36 mouse cellular contexts compared by ENCODE assay signal in genomic region chr13:96729146-96729545, GRCm38 (mm10). TPM values are rescaled to one million over a fixed set of nuclear protein-coding genes. Genes with fewer than 3 reads are reported as not detected.
"Had no signal": no experiment of that assay in that cellular context is flagged by ENCODE, and none has a peak within 500 bp of the region (broad histone marks: within the 10 kb centered on the region; RNA-seq: fewer than 3 reads in every experiment).

No protein-coding gene starts in this region.

- DNase-seq: left cerebral cortex, postnatal 4 days; liver, embryonic 13.5 days; liver, postnatal 0 days; lung, adult 18-20 months; lung, adult 2 months; lung, embryonic 14.5 days; lung, postnatal 10 days; lung, postnatal 14 days; lung, postnatal 36 days; lung, postnatal 4 days; midbrain, embryonic 14.5 days had no signal

- H3K9ac ChIP-seq: limb, embryonic 12.5 days; limb, embryonic 13.5 days; limb, embryonic 15.5 days; liver, embryonic 12.5 days; liver, embryonic 13.5 days; liver, embryonic 14.5 days; liver, embryonic 15.5 days; liver, postnatal 0 days; lung, embryonic 14.5 days; lung, embryonic 15.5 days; midbrain, embryonic 12.5 days; midbrain, embryonic 13.5 days; midbrain, embryonic 15.5 days; neural tube, embryonic 12.5 days had no signal

- H3K27ac ChIP-seq: left cerebral cortex, adult 2 months; limb, embryonic 10.5 days; limb, embryonic 12.5 days; limb, embryonic 13.5 days; limb, embryonic 15.5 days; liver, embryonic 12.5 days; liver, embryonic 13.5 days; liver, embryonic 14.5 days; liver, embryonic 15.5 days; lung, embryonic 15.5 days; macrophage; midbrain, embryonic 12.5 days; midbrain, embryonic 13.5 days; midbrain, embryonic 15.5 days; neural tube, embryonic 12.5 days had no signal

- H3K4me3 ChIP-seq: left cerebral cortex, adult 2 months; limb, embryonic 10.5 days; limb, embryonic 12.5 days; limb, embryonic 13.5 days; limb, embryonic 15.5 days; liver, embryonic 12.5 days; liver, embryonic 13.5 days; liver, embryonic 15.5 days; lung, embryonic 15.5 days; megakaryocyte, embryonic 14.5 days; midbrain, embryonic 12.5 days; midbrain, embryonic 13.5 days; midbrain, embryonic 15.5 days; myocyte; neural tube, embryonic 12.5 days had no signal

- H3K36me3 ChIP-seq: limb, embryonic 10.5 days; limb, embryonic 12.5 days; limb, embryonic 13.5 days; limb, embryonic 15.5 days; liver, embryonic 12.5 days; liver, embryonic 13.5 days; liver, embryonic 15.5 days; lung, embryonic 15.5 days; midbrain, embryonic 12.5 days; midbrain, embryonic 13.5 days; midbrain, embryonic 15.5 days; neural tube, embryonic 12.5 days had no signal

- H3K27me3 ChIP-seq: limb, embryonic 12.5 days; limb, embryonic 13.5 days; limb, embryonic 15.5 days; liver, embryonic 12.5 days; liver, embryonic 13.5 days; liver, embryonic 15.5 days; lung, embryonic 15.5 days; midbrain, embryonic 12.5 days; midbrain, embryonic 13.5 days; midbrain, embryonic 15.5 days; neural tube, embryonic 12.5 days had no signal

- H3K4me1 ChIP-seq: limb, embryonic 10.5 days; limb, embryonic 12.5 days; limb, embryonic 13.5 days; limb, embryonic 15.5 days; liver, embryonic 12.5 days; liver, embryonic 13.5 days; liver, embryonic 15.5 days; lung, embryonic 15.5 days; midbrain, embryonic 12.5 days; midbrain, embryonic 13.5 days; midbrain, embryonic 15.5 days; neural tube, embryonic 12.5 days had no signal

- H3K9me3 ChIP-seq: limb, embryonic 10.5 days; limb, embryonic 12.5 days; limb, embryonic 13.5 days; limb, embryonic 15.5 days; liver, embryonic 12.5 days; liver, embryonic 13.5 days; liver, embryonic 15.5 days; lung, embryonic 15.5 days; megakaryocyte, embryonic 14.5 days; midbrain, embryonic 12.5 days; midbrain, embryonic 13.5 days; midbrain, embryonic 15.5 days; neural tube, embryonic 12.5 days had no signal

RNA-seq across cellular contexts. Expression of gene Ankrd31, which starts 18.9 kb away (rescaled TPM):
- total RNA-seq: megakaryocyte progenitor cell, adult 5-6 weeks; megakaryocyte, adult 5-6 weeks; megakaryocyte-erythroid progenitor cell, adult 5-6 weeks; monocyte, adult 5-6 weeks had no signal
- polyA plus RNA-seq: limb, embryonic 10.5 days; limb, embryonic 11.5 days; limb, embryonic 12.5 days; limb, embryonic 13.5 days; limb, embryonic 15.5 days; liver, embryonic 11.5 days; lung, adult 2 months; lung, embryonic 14.5 days; lung, embryonic 15.5 days; lung, embryonic 16.5 days; lung, postnatal 0 days; macrophage; myocyte; neural tube, embryonic 11.5 days; neural tube, embryonic 12.5 days had no signal
